Mouse (Mus musculus): ENCODE data around the gene Slc22a1. TPM values are rescaled to one million over a fixed set of nuclear protein-coding genes. Genes with fewer than 3 reads are reported as not detected.

Slc22a1 gene
- polyA plus RNA-seq, 1 experiment from 2014 or later, result 1.2 TPM

Other genes with a start within 250 kb of the Slc22a1 start
- gene Slc22a3, start 168.1 kb downstream of the Slc22a1 start, polyA plus RNA-seq (2014; fragmentation: Nextera tagmentation; extraction: Ambion mirVana), result 0.41 and 0.53 TPM in 2 replicates
- 0.23 and 1.8 TPM in 2 replicates for gene Slc22a2, start 91.7 kb downstream of the Slc22a1 start, polyA plus RNA-seq (2014; fragmentation: Nextera tagmentation; extraction: Ambion mirVana)
- 20.7 and 37.8 TPM in 2 replicates for gene Igf2r, start 93.8 kb upstream of the Slc22a1 start, polyA plus RNA-seq (2014; fragmentation: Nextera tagmentation; extraction: Ambion mirVana)
- gene Mas1, start 192.3 kb upstream of the Slc22a1 start, polyA plus RNA-seq (2014; fragmentation: Nextera tagmentation; extraction: Ambion mirVana), result 0.26 and 0.66 TPM in 2 replicates
- gene Mrgprh, start 200.2 kb upstream of the Slc22a1 start, polyA plus RNA-seq (2014; fragmentation: Nextera tagmentation; extraction: Ambion mirVana), result not detected in 2 replicates
- gene Pnldc1, start 234.4 kb upstream of the Slc22a1 start, polyA plus RNA-seq (2014; fragmentation: Nextera tagmentation; extraction: Ambion mirVana), result 1.3 and 1.7 TPM in 2 replicates
- 407 and 495 TPM in 2 replicates for gene Tcp1, start 239.9 kb upstream of the Slc22a1 start, polyA plus RNA-seq (2014; fragmentation: Nextera tagmentation; extraction: Ambion mirVana)
- 186 and 194 TPM in 2 replicates for gene Mrpl18, start 240.5 kb upstream of the Slc22a1 start, polyA plus RNA-seq (2014; fragmentation: Nextera tagmentation; extraction: Ambion mirVana)

Data from kidney, embryonic 14.5 days (tissue).